ENCODE assay signal across 10 mouse cellular contexts in genomic region chr5:150032075-150032492, GRCm38 (mm10). TPM values are rescaled to one million over a fixed set of nuclear protein-coding genes. Genes with fewer than 3 reads are reported as not detected.
DNase-seq lines count a peak whose midpoint lies in the region; ATAC-seq and TF ChIP-seq lines count a peak whose summit lies in the region.
"Had no signal": no experiment of that assay in that cellular context is flagged by ENCODE, and none has a peak within 500 bp of the region (broad histone marks: within the 10 kb centered on the region; RNA-seq: fewer than 3 reads in every experiment).

No protein-coding gene starts in this region.

- H3K27ac ChIP-seq in hindbrain, embryonic 16.5 days (ENCODE audit: low read depth, low read length) = no peak overlapping the region
- H3K27ac ChIP-seq in hindbrain, embryonic 12.5 days = no peak overlapping the region
- H3K27ac ChIP-seq: neural tube, embryonic 12.5 days had no signal

- no peak overlapping the region for H3K9ac ChIP-seq in hindbrain, embryonic 16.5 days (ENCODE audit: low read depth, low read length)
- H3K9ac ChIP-seq in hindbrain, embryonic 12.5 days = no peak overlapping the region
- H3K9ac ChIP-seq: neural tube, embryonic 12.5 days had no signal

- no peaks in the 10 kb centered on the region for H3K79me3 ChIP-seq in C2C12 (ENCODE audit: low read depth)

- H3K36me3 ChIP-seq in hindbrain, embryonic 16.5 days (ENCODE audit: control insufficient read depth, insufficient read depth, low read length) = no peaks in the 10 kb centered on the region
- H3K36me3 ChIP-seq in hindbrain, embryonic 12.5 days = no peaks in the 10 kb centered on the region
- H3K36me3 ChIP-seq in C2C12 (ENCODE audit: control insufficient read depth, insufficient read depth) = no peaks in the 10 kb centered on the region
- H3K36me3 ChIP-seq: neural tube, embryonic 12.5 days had no signal

- peak; percentile 67 for ATAC-seq in hindbrain, embryonic 16.5 days
- no peak for ATAC-seq in hindbrain, embryonic 12.5 days (ENCODE audit: low FRiP score)

- no peaks in the 10 kb centered on the region for H3K79me2 ChIP-seq in C2C12 (ENCODE audit: control insufficient read depth, insufficient read depth)

- TF ChIP-seq CTCF in C2C12 (IDR thresholded peaks at IDR 0.05; ENCODE audit: control insufficient read depth, insufficient read depth, insufficient read length) = no peak
- TF ChIP-seq CTCF in brain, embryonic 14.5 days (IDR thresholded peaks at IDR 0.05; ENCODE audit: borderline replicate concordance, extremely low read depth, insufficient read depth, insufficient read length) = no peak

- H3K4me2 ChIP-seq in hindbrain, embryonic 16.5 days (ENCODE audit: low read length) = no peak overlapping the region
- H3K4me2 ChIP-seq in hindbrain, embryonic 12.5 days (replicated peaks) = no peak overlapping the region
- H3K4me2 ChIP-seq: neural tube, embryonic 12.5 days had no signal

- no peaks in the 10 kb centered on the region for H3K27me3 ChIP-seq in hindbrain, embryonic 16.5 days (replicated peaks; ENCODE audit: control insufficient read depth, insufficient read depth, low read length)
- no peaks in the 10 kb centered on the region for H3K27me3 ChIP-seq in hindbrain, embryonic 12.5 days
- H3K27me3 ChIP-seq in C2C12 (ENCODE audit: control insufficient read depth, insufficient read depth, insufficient read length) = no peaks in the 10 kb centered on the region
- H3K27me3 ChIP-seq: neural tube, embryonic 12.5 days had no signal

- TF ChIP-seq POLR2A in brain, embryonic 14.5 days (IDR thresholded peaks at IDR 0.05; ENCODE audit: borderline replicate concordance, extremely low read depth, insufficient read depth, insufficient read length, poor library complexity, severe bottlenecking) = no peak

- H3ac ChIP-seq in C2C12 (ENCODE audit: control insufficient read depth, insufficient read length, low read depth) = no peak overlapping the region

- peak; percentile 50 for DNase-seq in brain, embryonic 14.5 days (ENCODE audit: low read depth)
- DNase-seq in heart, postnatal 4 days = peak; percentile 75
- DNase-seq in right cerebral cortex, postnatal 14 days = peak; percentile 42
- DNase-seq in MN1 (ENCODE audit: low spot score) = no peak
- no peak for DNase-seq in thymus, postnatal 0 days (ENCODE audit: low spot score)

- H3K9me3 ChIP-seq in hindbrain, embryonic 16.5 days (ENCODE audit: control insufficient read depth, low read length) = no peaks in the 10 kb centered on the region
- H3K9me3 ChIP-seq in hindbrain, embryonic 12.5 days (replicated peaks) = no peaks in the 10 kb centered on the region
- H3K9me3 ChIP-seq: neural tube, embryonic 12.5 days had no signal

- 43% methylated on average over 3 of the region's 3 CpGs for WGBS in hindbrain, embryonic 16.5 days
- WGBS in hindbrain, embryonic 12.5 days = 50% methylated on average over 3 of the region's 3 CpGs

- H3K4me3 ChIP-seq in hindbrain, embryonic 16.5 days (ENCODE audit: low read length) = no peak overlapping the region
- no peak overlapping the region for H3K4me3 ChIP-seq in hindbrain, embryonic 12.5 days
- no peak overlapping the region for H3K4me3 ChIP-seq in C2C12 (ENCODE audit: insufficient read depth, poor library complexity, severe bottlenecking)
- H3K4me3 ChIP-seq: neural tube, embryonic 12.5 days had no signal

- peaks cover 3% of the 10 kb centered on the region for H3K4me1 ChIP-seq in hindbrain, embryonic 16.5 days (ENCODE audit: control insufficient read depth, insufficient read depth, low read depth, low read length)
- peaks cover 6% of the 10 kb centered on the region; the same call in 1 of the 2 replicates for H3K4me1 ChIP-seq in hindbrain, embryonic 12.5 days

TF ChIP-seq in C2C12, 6 proteins besides CTCF, POLR2A, EP300 and RAD21:
- TF ChIP-seq FOSL1 (IDR thresholded peaks at IDR 0.05; ENCODE audit: insufficient read depth, low read length, poor library complexity, severe bottlenecking) (no peak), CEBPB (IDR thresholded peaks at IDR 0.05; ENCODE audit: low read depth) (no peak), MYOD1 (IDR thresholded peaks at IDR 0.05; ENCODE audit: control insufficient read depth, insufficient read length, low read depth) (peak; percentile 20), USF1 (IDR thresholded peaks at IDR 0.05; ENCODE audit: low read depth) (no peak), MYOG (IDR thresholded peaks at IDR 0.05; ENCODE audit: control insufficient read depth, extremely low read depth, insufficient read length) (no peak), MAX (IDR thresholded peaks at IDR 0.05) (no peak)
TF ChIP-seq in C2C12: peak in this region for 1.

RNA-seq across cellular contexts. Expression of gene Rxfp2, which starts 13.6 kb away (rescaled TPM):
- polyA plus RNA-seq in hindbrain, embryonic 16.5 days (2015; fragmentation: Nextera tagmentation; extraction: Ambion mirVana) = 0.30 and 0.33 TPM in 2 replicates
- polyA plus RNA-seq in hindbrain, embryonic 12.5 days (2016; fragmentation: Nextera tagmentation; extraction: Ambion mirVana) = 0.13 and 0.93 TPM in 2 replicates
- polyA plus RNA-seq in C2C12 (2012; fragmentation: generic; extraction: Trizol) = not detected
- polyA plus RNA-seq in brain, embryonic 14.5 days (2012; rRNA removed) = 0.78 and 1.1 TPM in 2 replicates
- not detected for total RNA-seq in heart, postnatal 4 days (2021)
- 0.08 TPM in 1 of 2 replicates, not detected in the other for polyA plus RNA-seq in thymus, postnatal 0 days (2015; fragmentation: Nextera tagmentation; extraction: Ambion mirVana)
- total RNA-seq: layer of hippocampus, postnatal 25 days had no signal

Comparison
In these comparisons a context has a peak if more than half of its experiments do, and no peak if none do; other contexts are left out.
1. DNase-seq: peak in brain, embryonic 14.5 days (single experiment), heart, postnatal 4 days (single experiment) and right cerebral cortex, postnatal 14 days (single experiment); none in MN1 (single experiment) and thymus, postnatal 0 days (single experiment).